Mouse (Mus musculus): ENCODE measurements at regions not wholly inside any gene's neighbourhood (a gene's known extent, or its start where the extent isn't known, plus 50 kb on each side); places are given as distances from the start of the nearest gene placed in this dataset.

DNA sequence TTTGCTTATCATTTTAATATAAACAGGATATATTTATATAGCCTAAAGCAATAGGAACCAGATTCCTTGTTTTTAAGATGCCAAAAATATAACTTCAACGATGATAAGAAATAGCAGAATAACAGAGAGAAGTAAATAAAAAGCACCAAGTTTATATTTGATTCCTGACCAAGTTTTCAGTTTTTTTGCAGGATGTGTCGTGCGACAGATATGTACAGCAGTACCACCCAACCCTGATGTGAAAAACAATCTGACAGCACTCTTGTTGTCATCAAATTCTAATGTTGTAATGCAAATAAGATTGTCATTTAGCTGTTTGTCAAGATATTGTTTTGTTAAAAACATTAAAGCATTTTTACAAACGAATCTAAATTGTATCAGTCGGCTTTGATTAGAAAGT, 309.9 kb downstream of the Hsfy2 start:
- H3K4me1 ChIP-seq (ENCODE audit: control insufficient read depth, insufficient read depth, low read length): no peaks in the 10 kb centered on the region
- H3K9me3 ChIP-seq (replicated peaks; ENCODE audit: control insufficient read depth, low read length, poor library complexity, severe bottlenecking): no peaks in the 10 kb centered on the region
- H3K27ac ChIP-seq (ENCODE audit: low read length): no peak overlapping the region
- no peak overlapping the region for H3K4me3 ChIP-seq (ENCODE audit: low read depth, low read length)
- no peak overlapping the region for H3K4me2 ChIP-seq (ENCODE audit: low read length)
- 90% methylated on average over 5 of the region's 5 CpGs for WGBS
- no peaks in the 10 kb centered on the region for H3K27me3 ChIP-seq (ENCODE audit: control insufficient read depth, insufficient read depth, low read depth, low read length)
- H3K9ac ChIP-seq (ENCODE audit: low read depth, low read length): no peak overlapping the region
- H3K36me3 ChIP-seq (ENCODE audit: control insufficient read depth, insufficient read depth, low read length): no peaks in the 10 kb centered on the region
- ATAC-seq: no peak

DNA sequence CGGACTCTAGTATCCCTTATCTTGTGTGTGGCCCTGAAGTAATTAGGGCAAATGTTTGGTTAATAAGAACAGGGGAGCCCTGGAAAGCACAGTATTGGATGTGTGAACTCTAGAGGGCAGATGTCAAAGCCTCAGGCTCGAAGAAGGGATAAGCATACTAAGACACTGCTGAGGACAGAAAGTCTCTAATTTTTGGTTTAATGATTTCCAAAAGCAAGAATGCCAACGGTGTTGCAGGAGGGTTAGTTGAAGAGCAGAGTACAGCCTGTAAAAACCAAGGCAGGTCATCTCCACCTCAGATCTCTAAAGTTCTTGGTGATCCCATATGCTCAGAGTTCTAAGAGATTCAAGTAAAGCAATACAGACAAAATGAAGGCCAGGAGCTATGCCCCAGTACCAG, 328.6 kb downstream of the Hsfy2 start:
- H3K36me3 ChIP-seq (ENCODE audit: control insufficient read depth, insufficient read depth, low read length): no peaks in the 10 kb centered on the region
- H3K4me1 ChIP-seq (ENCODE audit: control insufficient read depth, insufficient read depth, low read length): no peaks in the 10 kb centered on the region
- no peaks in the 10 kb centered on the region for H3K27me3 ChIP-seq (ENCODE audit: control insufficient read depth, insufficient read depth, low read depth, low read length)
- H3K27ac ChIP-seq (ENCODE audit: low read length): no peak overlapping the region
- no peak overlapping the region for H3K4me3 ChIP-seq (ENCODE audit: low read depth, low read length)
- no peaks in the 10 kb centered on the region for H3K9me3 ChIP-seq (replicated peaks; ENCODE audit: control insufficient read depth, low read length, poor library complexity, severe bottlenecking)
- no peak overlapping the region for H3K4me2 ChIP-seq (ENCODE audit: low read length)
- no peak overlapping the region for H3K9ac ChIP-seq (ENCODE audit: low read depth, low read length)
- 79% methylated on average over 3 of the region's 3 CpGs for WGBS
- no peak for ATAC-seq

DNA sequence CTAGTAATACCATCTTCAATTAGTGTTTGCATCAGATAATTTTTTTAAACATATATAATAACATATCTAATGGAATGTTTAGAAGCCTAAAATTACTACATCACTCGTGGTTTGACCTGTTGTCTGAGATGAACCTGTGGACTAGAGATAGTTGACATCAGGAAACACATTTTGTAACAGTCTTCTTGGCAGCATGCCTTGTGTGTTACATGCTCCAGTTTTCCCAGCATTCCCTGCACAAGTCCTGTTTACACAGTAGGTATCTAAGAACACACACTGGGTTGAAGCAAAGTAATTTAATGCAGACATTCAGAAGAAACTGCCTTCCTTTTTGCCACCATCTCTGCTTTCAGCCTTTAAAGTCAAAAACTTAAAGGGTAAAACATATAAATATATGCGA, 342.8 kb downstream of the Hsfy2 start:
- no peaks in the 10 kb centered on the region for H3K36me3 ChIP-seq (ENCODE audit: control insufficient read depth, insufficient read depth, low read length)
- H3K4me1 ChIP-seq (ENCODE audit: control insufficient read depth, insufficient read depth, low read length): no peaks in the 10 kb centered on the region
- 75% methylated on average over 2 of the region's 2 CpGs for WGBS
- no peaks in the 10 kb centered on the region for H3K27me3 ChIP-seq (ENCODE audit: control insufficient read depth, insufficient read depth, low read depth, low read length)
- no peak overlapping the region for H3K27ac ChIP-seq (ENCODE audit: low read length)
- H3K9ac ChIP-seq (ENCODE audit: low read depth, low read length): no peak overlapping the region
- no peak overlapping the region for H3K4me2 ChIP-seq (ENCODE audit: low read length)
- ATAC-seq: no peak
- H3K9me3 ChIP-seq (replicated peaks; ENCODE audit: control insufficient read depth, low read length, poor library complexity, severe bottlenecking): no peaks in the 10 kb centered on the region
- H3K4me3 ChIP-seq (ENCODE audit: low read depth, low read length): no peak overlapping the region

DNA sequence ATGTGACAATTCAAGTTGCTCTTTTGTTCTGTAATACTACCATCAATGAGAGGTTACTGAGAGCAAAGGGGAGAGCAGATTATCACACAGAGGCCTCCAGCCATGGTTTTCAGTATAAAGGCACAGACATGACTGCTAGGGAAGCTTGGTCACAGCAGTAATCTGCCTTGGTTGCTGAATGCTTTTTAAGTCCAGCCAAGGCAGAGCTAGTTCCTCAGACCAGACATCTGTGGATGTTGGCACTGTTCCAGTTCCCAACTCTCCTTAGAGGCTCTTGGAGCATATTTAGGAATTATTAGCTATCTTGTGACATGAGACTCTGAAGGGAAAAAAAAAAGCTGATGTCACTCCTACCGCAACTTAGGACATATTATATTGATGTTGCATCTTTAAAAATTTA, 347.5 kb downstream of the Hsfy2 start:
- no peaks in the 10 kb centered on the region for H3K4me1 ChIP-seq (ENCODE audit: control insufficient read depth, insufficient read depth, low read length)
- no peaks in the 10 kb centered on the region for H3K27me3 ChIP-seq (ENCODE audit: control insufficient read depth, insufficient read depth, low read depth, low read length)
- H3K9ac ChIP-seq (ENCODE audit: low read depth, low read length): no peak overlapping the region
- ATAC-seq: no peak
- no peaks in the 10 kb centered on the region for H3K36me3 ChIP-seq (ENCODE audit: control insufficient read depth, insufficient read depth, low read length)
- H3K9me3 ChIP-seq (replicated peaks; ENCODE audit: control insufficient read depth, low read length, poor library complexity, severe bottlenecking): no peaks in the 10 kb centered on the region
- H3K4me3 ChIP-seq (ENCODE audit: low read depth, low read length): no peak overlapping the region
- no peak overlapping the region for H3K27ac ChIP-seq (ENCODE audit: low read length)
- no peak overlapping the region for H3K4me2 ChIP-seq (ENCODE audit: low read length)
- 78% methylated on average over 1 of the region's 1 CpGs for WGBS

DNA sequence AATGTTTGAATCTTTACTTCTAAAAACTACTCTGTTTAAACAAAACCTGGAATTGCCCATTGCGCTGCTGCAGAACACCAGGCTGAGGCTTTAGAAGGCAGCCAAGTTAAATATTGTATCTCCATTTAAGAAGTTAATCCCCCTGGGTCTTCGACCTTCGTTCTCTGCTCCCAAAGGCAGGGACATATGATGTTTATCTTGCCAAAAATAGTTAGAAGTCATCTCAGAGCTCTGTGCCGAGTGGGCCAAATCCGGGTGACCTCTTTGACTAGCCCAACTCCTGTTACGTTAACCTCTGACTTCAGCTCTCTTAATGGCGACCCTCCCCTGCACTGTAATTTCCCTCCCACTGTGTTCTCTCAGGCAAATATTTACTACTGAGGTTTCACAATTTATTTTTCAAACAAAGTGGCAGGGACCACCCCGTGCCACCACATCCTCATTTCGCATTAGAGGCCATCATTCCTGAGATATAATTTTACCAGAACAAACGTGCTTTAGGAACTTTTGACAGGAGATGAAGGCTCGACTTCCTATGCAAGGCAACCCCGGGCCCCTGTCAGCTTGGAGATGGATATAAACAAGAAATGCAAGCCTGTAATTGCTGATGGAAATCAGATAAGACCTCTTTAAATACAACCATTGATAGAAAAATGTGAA, 350.7 kb downstream of the Hsfy2 start:
- Histone ChIP-seq H3K27me3 (ENCODE audit: control insufficient read depth, insufficient read depth, low read depth, low read length) (no peaks in the 10 kb centered on the region), H3K4me3 (ENCODE audit: low read depth, low read length) (no peak overlapping the region), H3K36me3 (ENCODE audit: control insufficient read depth, insufficient read depth, low read length) (no peaks in the 10 kb centered on the region), H3K4me2 (ENCODE audit: low read length) (no peak overlapping the region), H3K9me3 (replicated peaks; ENCODE audit: control insufficient read depth, low read length, poor library complexity, severe bottlenecking) (no peaks in the 10 kb centered on the region), H3K4me1 (ENCODE audit: control insufficient read depth, insufficient read depth, low read length) (no peaks in the 10 kb centered on the region), H3K27ac (ENCODE audit: low read length) (no peak overlapping the region), H3K9ac (ENCODE audit: low read depth, low read length) (no peak overlapping the region)
- 73% methylated on average over 12 of the region's 12 CpGs for WGBS
- ATAC-seq: no peak

DNA sequence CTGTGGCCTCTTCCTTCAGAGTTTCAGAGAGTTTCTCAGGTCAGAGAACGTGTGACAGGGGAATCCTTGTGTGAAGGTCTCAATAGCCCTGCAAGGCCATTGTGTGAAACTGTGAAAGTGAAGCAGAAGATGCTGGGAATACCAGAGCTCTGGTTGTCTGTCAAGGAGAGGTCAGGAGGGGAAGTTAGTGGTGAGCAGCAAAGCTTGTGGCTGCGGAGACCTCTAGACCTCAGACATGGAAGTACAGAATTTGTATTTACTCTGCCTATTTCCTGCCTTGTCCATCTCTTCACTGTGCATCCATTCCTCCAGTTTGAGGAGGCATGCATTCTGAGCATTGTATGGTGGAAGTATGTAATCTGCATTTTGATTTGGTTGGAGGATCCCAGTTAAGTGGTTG, 375.5 kb downstream of the Hsfy2 start:
- Histone ChIP-seq H3K4me1 (ENCODE audit: control insufficient read depth, insufficient read depth, low read length) (no peaks in the 10 kb centered on the region), H3K9ac (ENCODE audit: low read depth, low read length) (no peak overlapping the region), H3K4me3 (ENCODE audit: low read depth, low read length) (no peak overlapping the region), H3K9me3 (replicated peaks; ENCODE audit: control insufficient read depth, low read length, poor library complexity, severe bottlenecking) (no peaks in the 10 kb centered on the region), H3K4me2 (ENCODE audit: low read length) (no peak overlapping the region), H3K27ac (ENCODE audit: low read length) (no peak overlapping the region), H3K36me3 (ENCODE audit: control insufficient read depth, insufficient read depth, low read length) (no peaks in the 10 kb centered on the region), H3K27me3 (ENCODE audit: control insufficient read depth, insufficient read depth, low read depth, low read length) (no peaks in the 10 kb centered on the region)
- WGBS: 73% methylated on average over 2 of the region's 2 CpGs
- ATAC-seq: no peak

DNA sequence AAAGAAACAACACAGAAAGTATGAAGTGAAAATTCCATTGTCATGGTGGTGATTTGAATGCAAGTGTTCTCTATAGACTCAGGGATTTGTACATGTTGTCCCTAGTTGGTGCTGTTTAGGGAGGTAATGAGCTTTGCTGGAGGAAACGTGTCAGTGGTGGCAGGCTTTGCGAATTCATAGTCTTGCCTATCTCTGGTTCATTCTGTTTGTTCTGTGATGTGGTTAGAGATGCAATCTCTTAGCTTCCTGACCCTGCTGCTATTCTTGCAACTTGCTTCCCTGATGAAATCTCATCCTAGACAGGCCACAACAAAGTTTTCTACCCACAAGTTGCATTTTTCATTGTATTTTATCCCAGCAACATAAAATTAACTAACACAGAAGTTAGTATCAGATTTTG, 376.5 kb downstream of the Hsfy2 start:
- H3K27ac ChIP-seq (ENCODE audit: low read length): no peak overlapping the region

DNA sequence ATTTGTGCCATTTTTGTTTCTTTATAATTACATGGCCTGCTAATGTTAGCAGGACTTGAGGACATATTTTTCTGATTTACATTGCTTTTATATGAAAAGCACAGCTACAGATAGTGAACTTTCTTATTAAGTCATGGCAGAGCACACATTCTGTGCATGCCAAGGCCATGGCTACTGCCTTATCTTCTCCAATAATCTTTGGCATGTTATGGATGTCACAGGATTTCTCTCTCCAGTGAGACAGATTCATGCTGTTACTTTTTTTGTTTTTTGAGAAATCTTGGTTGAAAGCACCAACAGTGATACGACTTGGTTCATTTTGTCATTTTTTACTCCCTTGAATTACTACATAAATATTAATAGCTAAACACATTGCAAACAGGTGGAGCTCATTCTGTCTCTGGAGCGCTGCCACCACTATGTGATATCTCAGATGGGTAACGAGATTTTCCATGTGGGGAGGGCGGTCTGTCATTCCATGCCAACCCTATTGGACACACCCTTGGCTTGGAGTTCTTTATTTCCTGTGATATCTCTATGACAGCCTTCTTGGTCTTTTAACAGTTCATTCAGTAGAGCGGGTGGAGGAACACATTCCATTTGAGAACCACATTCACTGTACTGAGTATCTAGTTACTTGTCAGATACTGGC, 380.3 kb downstream of the Hsfy2 start:
- no peaks in the 10 kb centered on the region for H3K4me1 ChIP-seq (ENCODE audit: control insufficient read depth, insufficient read depth, low read length)
- no peak overlapping the region for H3K9ac ChIP-seq (ENCODE audit: low read depth, low read length)
- ATAC-seq: no peak
- no peaks in the 10 kb centered on the region for H3K36me3 ChIP-seq (ENCODE audit: control insufficient read depth, insufficient read depth, low read length)
- H3K4me2 ChIP-seq (ENCODE audit: low read length): no peak overlapping the region
- WGBS: 93% methylated on average over 5 of the region's 5 CpGs
- H3K27ac ChIP-seq (ENCODE audit: low read length): no peak overlapping the region
- no peaks in the 10 kb centered on the region for H3K27me3 ChIP-seq (ENCODE audit: control insufficient read depth, insufficient read depth, low read depth, low read length)
- no peaks in the 10 kb centered on the region for H3K9me3 ChIP-seq (replicated peaks; ENCODE audit: control insufficient read depth, low read length, poor library complexity, severe bottlenecking)
- no peak overlapping the region for H3K4me3 ChIP-seq (ENCODE audit: low read depth, low read length)

More for the DNA sequence above, 376.5 kb downstream of the Hsfy2 start:
- Histone ChIP-seq H3K4me1 (ENCODE audit: control insufficient read depth, insufficient read depth, low read length) (no peaks in the 10 kb centered on the region), H3K27me3 (ENCODE audit: control insufficient read depth, insufficient read depth, low read depth, low read length) (no peaks in the 10 kb centered on the region), H3K36me3 (ENCODE audit: control insufficient read depth, insufficient read depth, low read length) (no peaks in the 10 kb centered on the region), H3K9me3 (replicated peaks; ENCODE audit: control insufficient read depth, low read length, poor library complexity, severe bottlenecking) (no peaks in the 10 kb centered on the region), H3K9ac (ENCODE audit: low read depth, low read length) (no peak overlapping the region), H3K4me3 (ENCODE audit: low read depth, low read length) (no peak overlapping the region), H3K4me2 (ENCODE audit: low read length) (no peak overlapping the region)
- WGBS: 77% methylated on average over 2 of the region's 2 CpGs
- no peak for ATAC-seq

DNA sequence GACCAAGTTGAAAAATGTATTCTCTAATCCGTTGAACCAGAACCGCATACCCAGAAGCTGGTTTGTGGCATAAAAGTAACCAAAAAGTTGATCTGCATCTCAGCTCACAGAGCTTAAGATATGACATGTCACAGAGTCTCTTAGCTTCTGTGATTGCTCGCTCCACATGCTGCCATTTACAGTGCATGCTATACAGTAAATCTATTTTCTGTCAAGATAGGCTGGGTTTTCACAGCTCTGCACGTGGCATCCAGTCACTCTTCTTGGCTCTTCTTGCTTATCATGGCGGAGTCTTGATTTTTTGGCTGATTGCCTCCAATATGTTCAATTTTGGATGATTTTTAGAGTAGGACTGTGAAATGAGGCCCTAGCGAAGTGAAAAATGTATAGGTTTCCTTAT, 397.5 kb downstream of the Hsfy2 start:
- Histone ChIP-seq H3K36me3 (ENCODE audit: control insufficient read depth, insufficient read depth, low read length) (no peaks in the 10 kb centered on the region), H3K9me3 (replicated peaks; ENCODE audit: control insufficient read depth, low read length, poor library complexity, severe bottlenecking) (no peaks in the 10 kb centered on the region), H3K27ac (ENCODE audit: low read length) (no peak overlapping the region), H3K4me3 (ENCODE audit: low read depth, low read length) (no peak overlapping the region), H3K4me2 (ENCODE audit: low read length) (no peak overlapping the region), H3K4me1 (ENCODE audit: control insufficient read depth, insufficient read depth, low read length) (no peaks in the 10 kb centered on the region), H3K9ac (ENCODE audit: low read depth, low read length) (no peak overlapping the region), H3K27me3 (ENCODE audit: control insufficient read depth, insufficient read depth, low read depth, low read length) (no peaks in the 10 kb centered on the region)
- ATAC-seq: no peak
- WGBS: 86% methylated on average over 6 of the region's 6 CpGs
